Comparison of ENCODE assay signal across 8 mouse cellular contexts in the genomic region with DNA sequence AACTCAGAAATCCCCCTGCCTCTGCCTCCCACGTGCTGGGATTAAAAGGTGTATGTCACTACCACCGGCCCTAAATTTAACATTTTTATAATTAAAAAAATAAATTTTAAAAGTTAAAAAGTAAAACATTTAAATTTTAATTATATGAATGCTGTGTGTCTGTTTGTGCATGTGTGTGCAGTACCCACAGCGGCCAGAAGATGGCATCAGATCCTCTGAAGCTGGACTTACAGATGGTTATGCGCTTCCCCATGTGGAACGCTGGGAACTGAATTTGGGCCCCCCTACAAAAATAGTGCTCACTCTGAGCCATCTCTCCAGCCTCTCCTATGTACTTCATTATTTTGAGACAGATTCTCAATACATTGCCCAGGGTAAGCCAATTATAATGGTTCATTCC. TPM values are rescaled to one million over a fixed set of nuclear protein-coding genes. Genes with fewer than 3 reads are reported as not detected.
DNase-seq lines count a peak whose midpoint lies in the region; ATAC-seq and TF ChIP-seq lines count a peak whose summit lies in the region.

No protein-coding gene starts in this region.

- H3K9me3 ChIP-seq in liver, embryonic 14.5 days (ENCODE audit: control insufficient read depth, low read length) = peaks cover 5% of the 10 kb centered on the region

- no peaks in the 10 kb centered on the region for H3K27me3 ChIP-seq in liver, embryonic 14.5 days (ENCODE audit: control insufficient read depth, insufficient read depth, low read length)

- DNase-seq in gastrocnemius, postnatal 10 days = peak; percentile 15
- DNase-seq in gastrocnemius, adult 8-10 months (ENCODE audit: low spot score in 2 of 2) = no peak
- peak; percentile 4 for DNase-seq in retina, postnatal 1 day
- DNase-seq in retina, embryonic 14.5 days (ENCODE audit: low spot score) = no peak
- no peak for DNase-seq in liver, embryonic 14.5 days (ENCODE audit: low read depth in 3 of 3, low spot score in 3 of 3)
- DNase-seq in thymus, postnatal 36 days = peak; percentile 17 to 23
- DNase-seq in left cerebral cortex, postnatal 25 days (ENCODE audit: low spot score in 2 of 2) = no peak
- DNase-seq in layer of hippocampus, adult 18-20 months (ENCODE audit: low spot score in 2 of 2) = no peak

- H3K27ac ChIP-seq in liver, embryonic 14.5 days = no peak overlapping the region

- ATAC-seq in liver, embryonic 14.5 days (ENCODE audit: insufficient read depth) = no peak

- H3K36me3 ChIP-seq in liver, embryonic 14.5 days (replicated peaks; ENCODE audit: control insufficient read depth, insufficient read depth, low read depth) = no peaks in the 10 kb centered on the region

- no peak overlapping the region for H3K9ac ChIP-seq in liver, embryonic 14.5 days (replicated peaks)

- intact Hi-C loops in left cerebral cortex, postnatal 25 days (cut with DNase I) = no loop called here

- H3K4me3 ChIP-seq in liver, embryonic 14.5 days (ENCODE audit: insufficient read depth in 1 of 2, low read depth in 2 of 2, low read length in 2 of 2) = no peak overlapping the region

- TF ChIP-seq CTCF in liver, embryonic 14.5 days (IDR thresholded peaks at IDR 0.05; ENCODE audit: low read depth) = peak; percentile 74

- TF ChIP-seq EP300 in liver, embryonic 14.5 days (IDR thresholded peaks at IDR 0.05; ENCODE audit: low read depth) = no peak

- no peaks in the 10 kb centered on the region for H3K4me1 ChIP-seq in liver, embryonic 14.5 days (replicated peaks; ENCODE audit: control insufficient read depth in 2 of 2, insufficient read depth in 2 of 2, low read length in 1 of 2)

- H3K4me2 ChIP-seq in liver, embryonic 14.5 days (ENCODE audit: low read depth) = no peak overlapping the region

- 51% methylated on average over 5 of the region's 5 CpGs for WGBS in liver, embryonic 14.5 days (ENCODE audit: insufficient replicate concordance)

RNA-seq across cellular contexts. Expression of gene Kif9, which starts 14.2 kb away (rescaled TPM):
- total RNA-seq in gastrocnemius, postnatal 10 days (2021) = under 1 TPM; 0.23 to 0.42 TPM
- under 1 TPM in 1 of 4 experiments, not detected in 3; 0.12 TPM for total RNA-seq in gastrocnemius, adult 8-10 months (2022)
- 0.10 and 0.19 TPM in 2 replicates for polyA plus RNA-seq in liver, embryonic 14.5 days (2012; rRNA removed)
- 0.10 and 0.37 TPM in 2 replicates for polyA plus RNA-seq in liver, embryonic 14.5 days (2014; fragmentation: Nextera tagmentation; extraction: Ambion mirVana)
- 1 to 10 TPM; 3.6 to 4.0 TPM for total RNA-seq in left cerebral cortex, postnatal 25 days (2021)
- total RNA-seq in layer of hippocampus, adult 18-20 months (2021) = 1 to 10 TPM; 3.8 TPM

RNA-seq across cellular contexts. Expression of gene Klhl18, which starts 14.4 kb away (rescaled TPM):
- total RNA-seq in gastrocnemius, postnatal 10 days (2021) = 1 to 10 TPM; 6.0 to 8.3 TPM
- total RNA-seq in gastrocnemius, adult 8-10 months (2022) = 1 to 10 TPM; 5.2 to 7.9 (median 6.6) TPM
- 2.4 and 2.8 TPM in 2 replicates for polyA plus RNA-seq in liver, embryonic 14.5 days (2012; rRNA removed)
- 1.8 and 2.4 TPM in 2 replicates for polyA plus RNA-seq in liver, embryonic 14.5 days (2014; fragmentation: Nextera tagmentation; extraction: Ambion mirVana)
- total RNA-seq in left cerebral cortex, postnatal 25 days (2021) = 10 to 100 TPM; 26.8 to 29.9 TPM
- total RNA-seq in layer of hippocampus, adult 18-20 months (2021) = 10 to 100 TPM; 23.0 to 23.5 TPM

RNA-seq across cellular contexts. Expression of gene Setd2, which starts 41.5 kb away (rescaled TPM):
- total RNA-seq in gastrocnemius, postnatal 10 days (2021) = 10 to 100 TPM; 38.0 to 47.3 TPM
- 10 to 100 TPM; 19.6 to 27.3 (median 25.4) TPM for total RNA-seq in gastrocnemius, adult 8-10 months (2022)
- 21.4 and 25.0 TPM in 2 replicates for polyA plus RNA-seq in liver, embryonic 14.5 days (2012; rRNA removed)
- polyA plus RNA-seq in liver, embryonic 14.5 days (2014; fragmentation: Nextera tagmentation; extraction: Ambion mirVana) = 12.4 and 14.2 TPM in 2 replicates
- total RNA-seq in left cerebral cortex, postnatal 25 days (2021) = 10 to 100 TPM; 68.9 to 74.9 TPM
- 10 to 100 TPM; 62.3 to 64.8 TPM for total RNA-seq in layer of hippocampus, adult 18-20 months (2021)

Comparison
In these comparisons a context has a peak if more than half of its experiments do, and no peak if none do; other contexts are left out.
1. DNase-seq: peak in gastrocnemius, postnatal 10 days (single experiment), retina, postnatal 1 day (single experiment) and thymus, postnatal 36 days (2 of 2); none in gastrocnemius, adult 8-10 months (0 of 2), retina, embryonic 14.5 days (single experiment), liver, embryonic 14.5 days (0 of 3), left cerebral cortex, postnatal 25 days (0 of 2) and layer of hippocampus, adult 18-20 months (0 of 2).